Mouse (Mus musculus): ENCODE data around the gene Mid2. TPM values are rescaled to one million over a fixed set of nuclear protein-coding genes. Genes with fewer than 3 reads are reported as not detected.
"Not testable (repeated sequence)": the region's sequence is repeated elsewhere in the genome, so short reads cannot be mapped to it uniquely, and the experiment has no call there.

Mid2 gene
- polyA plus RNA-seq, 1 experiment from 2014 or later: 2.4 TPM

DNA sequence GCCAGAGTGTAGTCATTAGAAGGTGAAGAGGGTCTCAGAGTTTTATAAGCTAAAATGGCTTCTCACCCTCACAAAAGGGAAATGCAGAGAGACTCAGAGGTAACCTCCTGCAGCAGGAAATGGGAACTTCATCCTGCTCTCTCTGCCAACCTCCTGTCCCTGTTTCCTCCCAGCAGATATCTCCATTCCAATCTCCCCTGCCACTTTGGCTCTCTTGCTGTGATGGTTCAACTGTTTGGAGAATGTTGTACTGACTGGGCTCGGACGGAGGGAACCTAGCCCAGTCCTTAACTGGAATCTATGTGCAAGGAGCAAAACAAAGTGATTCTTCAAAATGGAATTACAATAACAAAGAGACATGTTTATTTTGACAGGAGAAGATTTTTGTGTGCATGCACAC, 23.9 kb downstream of the Mid2 start:
- no peak overlapping the region for H3K4me3 ChIP-seq (ENCODE audit: low read depth, low read length)
- H3K9ac ChIP-seq (ENCODE audit: low read length): no peak overlapping the region
- H3K4me1 ChIP-seq (ENCODE audit: control insufficient read depth, insufficient read depth, low read length): no peaks in the 10 kb centered on the region; the same call in 1 of the 2 replicates
- no peak overlapping the region for H3K27ac ChIP-seq (ENCODE audit: low read depth, low read length)
- ATAC-seq (no peak), DNase-seq (ENCODE audit: low spot score) (no peak)
- no peak overlapping the region for H3K4me2 ChIP-seq (ENCODE audit: low read length)
- 0 out of 2 replicates have a peak, but pooled peaks cover 2% of the 10 kb centered on the region for H3K27me3 ChIP-seq (replicated peaks; ENCODE audit: control insufficient read depth, insufficient read depth, low read length)
- 69% methylated on average over 2 of the region's 2 CpGs for WGBS
- H3K9me3 ChIP-seq (replicated peaks; ENCODE audit: control insufficient read depth, low read length): no peaks in the 10 kb centered on the region
- H3K36me3 ChIP-seq (ENCODE audit: control insufficient read depth, insufficient read depth, low read length): no peaks in the 10 kb centered on the region

DNA sequence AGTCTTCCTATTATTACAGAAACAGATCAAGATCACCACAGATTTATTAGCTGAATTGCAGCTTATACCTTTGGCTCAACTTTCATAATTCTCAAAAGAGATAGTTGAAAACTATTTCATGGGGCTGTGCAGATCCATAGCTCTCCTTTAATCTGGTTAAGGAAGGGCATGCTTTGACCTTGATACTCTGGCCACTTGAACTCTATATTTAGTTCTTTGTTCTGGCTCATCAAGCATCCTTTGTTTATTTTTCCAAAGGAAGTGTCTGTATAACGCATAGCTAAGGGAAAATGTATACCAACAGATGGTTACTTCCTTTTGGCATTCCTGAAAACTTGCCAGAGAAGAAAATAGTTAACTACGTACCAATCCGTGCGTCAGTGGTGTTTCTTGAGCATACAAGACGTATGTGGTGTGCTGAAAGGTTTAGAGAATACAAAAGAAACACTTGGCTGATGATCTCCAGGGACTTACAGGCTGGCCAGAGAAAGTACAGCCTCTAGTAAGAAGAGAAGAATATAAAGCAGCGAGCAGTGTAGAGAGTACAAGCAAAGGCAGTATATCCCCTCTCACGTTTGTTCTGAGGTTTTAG, 33.6 kb downstream of the Mid2 start:
- H3K9me3 ChIP-seq (replicated peaks; ENCODE audit: control insufficient read depth, low read length); H3K4me1 ChIP-seq (ENCODE audit: control insufficient read depth, insufficient read depth, low read length); H3K4me3 ChIP-seq (ENCODE audit: low read depth, low read length); H3K4me2 ChIP-seq (ENCODE audit: low read length); H3K9ac ChIP-seq (ENCODE audit: low read length); H3K27me3 ChIP-seq (replicated peaks; ENCODE audit: control insufficient read depth, insufficient read depth, low read length); DNase-seq (ENCODE audit: low spot score); ATAC-seq; H3K27ac ChIP-seq (ENCODE audit: low read depth, low read length); H3K36me3 ChIP-seq (ENCODE audit: control insufficient read depth, insufficient read depth, low read length): not testable (repeated sequence)
- WGBS: 51% methylated on average over 6 of the region's 7 CpGs

DNA sequence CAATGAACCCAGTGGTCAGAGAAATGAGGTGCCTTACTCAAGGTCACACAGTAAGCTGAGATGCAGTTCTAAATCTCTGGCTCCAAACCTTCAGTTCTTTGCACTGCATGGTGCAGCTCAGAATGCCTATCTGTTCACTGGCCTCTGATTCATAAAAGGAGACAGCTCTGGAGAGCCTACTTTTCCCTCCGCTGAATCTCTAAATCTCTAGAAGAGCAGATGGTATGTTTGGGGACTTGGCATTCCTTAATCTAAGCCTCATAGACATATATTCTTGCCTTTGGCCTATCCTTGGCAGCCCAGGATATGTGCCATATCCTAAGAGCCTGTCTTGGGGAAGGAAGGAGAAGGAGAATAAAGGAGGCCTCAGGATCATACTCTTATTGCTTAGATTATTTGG, 38.8 kb downstream of the Mid2 start:
- H3K9ac ChIP-seq (ENCODE audit: low read length): no peak overlapping the region
- DNase-seq (ENCODE audit: low spot score): no peak
- WGBS: 86% methylated on average over 1 of the region's 1 CpGs

DNA sequence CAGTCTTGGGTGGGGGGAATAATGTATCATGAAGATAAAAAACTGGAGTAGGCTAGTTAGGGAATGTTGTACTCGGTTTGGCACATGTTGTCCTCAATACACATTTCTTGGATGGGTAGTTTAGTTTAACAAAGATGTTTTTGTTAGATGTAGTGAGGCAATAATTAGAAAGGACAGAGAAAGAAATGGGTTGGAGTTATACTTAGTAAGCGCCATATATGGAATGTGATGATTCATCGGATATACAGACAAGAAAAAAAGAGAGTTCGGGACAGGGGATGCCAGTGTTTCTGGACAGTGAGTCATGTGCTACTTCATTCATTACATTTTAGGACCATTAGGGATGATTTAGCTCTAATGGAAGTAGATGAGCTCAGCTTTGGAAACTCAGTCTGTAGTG, 41.7 kb downstream of the Mid2 start:
- H3K27ac ChIP-seq (ENCODE audit: low read depth, low read length): no peak overlapping the region
- H3K4me3 ChIP-seq (ENCODE audit: low read depth, low read length): no peak overlapping the region
- H3K27me3 ChIP-seq (replicated peaks; ENCODE audit: control insufficient read depth, insufficient read depth, low read length): no peaks in the 10 kb centered on the region
- no peak overlapping the region for H3K4me2 ChIP-seq (ENCODE audit: low read length)
- DNase-seq (ENCODE audit: low spot score): no peak
- H3K36me3 ChIP-seq (ENCODE audit: control insufficient read depth, insufficient read depth, low read length): no peaks in the 10 kb centered on the region
- H3K9me3 ChIP-seq (replicated peaks; ENCODE audit: control insufficient read depth, low read length): no peaks in the 10 kb centered on the region
- 88% methylated on average over 4 of the region's 4 CpGs for WGBS
- ATAC-seq: no peak
- H3K4me1 ChIP-seq (ENCODE audit: control insufficient read depth, insufficient read depth, low read length): no peaks in the 10 kb centered on the region
- H3K9ac ChIP-seq (ENCODE audit: low read length): no peak overlapping the region

More for the DNA sequence above, 38.8 kb downstream of the Mid2 start:
- H3K4me2 ChIP-seq (ENCODE audit: low read length): no peak overlapping the region
- H3K27ac ChIP-seq (ENCODE audit: low read depth, low read length): no peak overlapping the region
- no peak overlapping the region for H3K4me3 ChIP-seq (ENCODE audit: low read depth, low read length)
- no peaks in the 10 kb centered on the region for H3K27me3 ChIP-seq (replicated peaks; ENCODE audit: control insufficient read depth, insufficient read depth, low read length)
- ATAC-seq: no peak
- no peaks in the 10 kb centered on the region for H3K4me1 ChIP-seq (ENCODE audit: control insufficient read depth, insufficient read depth, low read length)
- H3K36me3 ChIP-seq (ENCODE audit: control insufficient read depth, insufficient read depth, low read length): no peaks in the 10 kb centered on the region
- H3K9me3 ChIP-seq (replicated peaks; ENCODE audit: control insufficient read depth, low read length): no peaks in the 10 kb centered on the region

DNA sequence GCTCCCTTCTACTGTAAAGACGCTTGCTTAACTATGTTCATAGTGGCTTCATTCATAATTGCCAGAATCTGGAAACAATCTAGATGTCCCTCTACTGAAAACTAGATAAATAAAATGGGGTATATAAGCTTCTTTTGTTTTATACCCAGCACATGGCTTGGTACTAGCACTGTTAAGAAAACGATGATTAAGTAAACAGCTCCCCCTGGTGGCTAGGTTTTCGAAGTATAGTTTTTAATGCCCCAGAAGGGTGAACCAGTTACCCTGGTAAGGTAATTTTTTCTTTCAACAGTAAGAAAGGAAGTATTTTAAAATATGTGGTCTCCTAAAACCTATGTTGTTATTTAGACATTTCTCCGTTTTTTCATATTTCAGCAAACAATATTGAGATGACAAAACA, 58.0 kb downstream of the Mid2 start:
- H3K27ac ChIP-seq (ENCODE audit: low read depth, low read length): no peak overlapping the region
- no peak overlapping the region for H3K4me3 ChIP-seq (ENCODE audit: low read depth, low read length)
- no peak overlapping the region for H3K4me2 ChIP-seq (ENCODE audit: low read length)
- DNase-seq (ENCODE audit: low spot score) (peak; percentile 45), ATAC-seq (no peak)
- no peaks in the 10 kb centered on the region for H3K9me3 ChIP-seq (replicated peaks; ENCODE audit: control insufficient read depth, low read length)
- 45% methylated on average over 4 of the region's 4 CpGs for WGBS
- H3K36me3 ChIP-seq (ENCODE audit: control insufficient read depth, insufficient read depth, low read length): no peaks in the 10 kb centered on the region
- no peak overlapping the region for H3K9ac ChIP-seq (ENCODE audit: low read length)
- H3K4me1 ChIP-seq (ENCODE audit: control insufficient read depth, insufficient read depth, low read length): no peaks in the 10 kb centered on the region
- H3K27me3 ChIP-seq (replicated peaks; ENCODE audit: control insufficient read depth, insufficient read depth, low read length): no peaks in the 10 kb centered on the region

DNA sequence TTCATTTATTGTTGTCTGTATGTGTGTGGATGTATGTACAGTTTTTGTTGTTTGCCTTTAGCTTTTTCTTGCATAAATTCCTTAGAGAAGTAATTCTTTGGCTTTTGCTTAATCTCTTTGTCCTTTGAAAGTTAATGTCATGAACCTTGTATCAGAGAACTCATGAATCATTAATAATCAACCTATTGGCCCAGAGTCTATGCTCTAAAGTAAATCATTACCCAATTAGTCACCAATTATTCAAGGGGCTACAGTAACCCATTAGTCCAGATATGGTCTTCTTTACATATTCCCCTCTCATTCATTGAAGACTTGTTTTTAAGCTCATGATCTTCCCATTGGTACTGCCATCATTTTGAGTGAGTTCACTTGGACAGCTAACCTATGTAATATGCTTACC, 74.6 kb downstream of the Mid2 start:
- ATAC-seq: no peak
- Histone ChIP-seq H3K4me1 (ENCODE audit: control insufficient read depth, insufficient read depth, low read length) (no peaks in the 10 kb centered on the region), H3K27ac (ENCODE audit: low read depth, low read length) (no peak overlapping the region), H3K27me3 (replicated peaks; ENCODE audit: control insufficient read depth, insufficient read depth, low read length) (peaks cover 3% of the 10 kb centered on the region; the same call in 1 of the 2 replicates), H3K36me3 (ENCODE audit: control insufficient read depth, insufficient read depth, low read length) (no peaks in the 10 kb centered on the region), H3K4me3 (ENCODE audit: low read depth, low read length) (no peak overlapping the region), H3K9ac (ENCODE audit: low read length) (no peak overlapping the region), H3K4me2 (ENCODE audit: low read length) (no peak overlapping the region), H3K9me3 (replicated peaks; ENCODE audit: control insufficient read depth, low read length) (no peaks in the 10 kb centered on the region)
- DNase-seq (ENCODE audit: low spot score): no peak

DNA sequence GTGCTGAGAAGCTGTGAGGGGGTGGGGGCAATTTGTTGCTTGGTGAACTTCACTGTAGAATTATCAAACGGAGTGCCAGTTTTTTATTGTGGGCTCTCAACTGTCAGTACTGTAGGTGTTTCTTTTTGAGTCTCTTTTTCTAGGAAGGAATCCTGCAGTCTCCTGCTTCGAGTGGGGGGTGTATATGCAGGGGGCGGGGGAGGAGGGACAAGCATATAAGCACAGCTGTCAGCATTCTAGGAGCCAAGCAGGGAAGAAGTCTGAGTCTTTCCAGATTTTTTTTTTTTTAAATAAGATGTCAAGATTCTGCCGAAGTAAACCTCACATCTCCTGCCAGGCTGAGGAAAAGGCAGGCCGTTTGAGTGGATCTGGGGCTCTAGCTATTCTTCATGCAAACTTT, 78.8 kb downstream of the Mid2 start:
- no peak overlapping the region for H3K4me3 ChIP-seq (ENCODE audit: low read depth, low read length)
- ATAC-seq: no peak
- H3K4me1 ChIP-seq (ENCODE audit: control insufficient read depth, insufficient read depth, low read length): no peaks in the 10 kb centered on the region
- no peak overlapping the region for H3K27ac ChIP-seq (ENCODE audit: low read depth, low read length)
- H3K9ac ChIP-seq (ENCODE audit: low read length): no peak overlapping the region
- H3K9me3 ChIP-seq (replicated peaks; ENCODE audit: control insufficient read depth, low read length): no peaks in the 10 kb centered on the region
- 60% methylated on average over 5 of the region's 5 CpGs for WGBS
- no peak for DNase-seq (ENCODE audit: low spot score)
- no peaks in the 10 kb centered on the region for H3K36me3 ChIP-seq (ENCODE audit: control insufficient read depth, insufficient read depth, low read length)
- H3K27me3 ChIP-seq (replicated peaks; ENCODE audit: control insufficient read depth, insufficient read depth, low read length): no peaks in the 10 kb centered on the region
- H3K4me2 ChIP-seq (ENCODE audit: low read length): no peak overlapping the region

DNA sequence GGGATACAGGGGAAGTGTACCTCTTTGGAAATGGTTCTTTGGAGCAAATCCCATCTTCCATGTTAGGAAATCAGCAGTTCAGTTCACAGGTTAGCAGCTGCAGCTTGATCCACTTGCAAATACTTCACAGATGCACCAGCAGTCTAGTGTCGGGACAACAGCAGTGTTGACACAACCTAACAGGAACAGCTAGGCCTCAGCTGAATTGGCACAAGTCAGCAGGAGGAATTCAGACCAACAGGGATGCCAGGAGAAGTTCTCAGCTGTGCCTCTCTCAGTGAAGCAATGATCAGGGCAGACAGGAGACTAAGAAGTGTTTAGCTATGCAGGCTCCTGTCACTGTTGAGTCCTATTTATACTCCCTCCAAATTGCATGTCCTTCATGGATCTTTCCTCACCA, 105.4 kb downstream of the Mid2 start:
- ATAC-seq (no peak), DNase-seq (ENCODE audit: low spot score) (no peak)
- Histone ChIP-seq H3K4me3 (ENCODE audit: low read depth, low read length) (no peak overlapping the region), H3K4me1 (ENCODE audit: control insufficient read depth, insufficient read depth, low read length) (no peaks in the 10 kb centered on the region), H3K9ac (ENCODE audit: low read length) (no peak overlapping the region), H3K27me3 (replicated peaks; ENCODE audit: control insufficient read depth, insufficient read depth, low read length) (no peaks in the 10 kb centered on the region), H3K27ac (ENCODE audit: low read depth, low read length) (no peak overlapping the region), H3K36me3 (ENCODE audit: control insufficient read depth, insufficient read depth, low read length) (no peaks in the 10 kb centered on the region), H3K9me3 (replicated peaks; ENCODE audit: control insufficient read depth, low read length) (no peaks in the 10 kb centered on the region), H3K4me2 (ENCODE audit: low read length) (no peak overlapping the region)
- 79% methylated on average over 1 of the region's 1 CpGs for WGBS

DNA sequence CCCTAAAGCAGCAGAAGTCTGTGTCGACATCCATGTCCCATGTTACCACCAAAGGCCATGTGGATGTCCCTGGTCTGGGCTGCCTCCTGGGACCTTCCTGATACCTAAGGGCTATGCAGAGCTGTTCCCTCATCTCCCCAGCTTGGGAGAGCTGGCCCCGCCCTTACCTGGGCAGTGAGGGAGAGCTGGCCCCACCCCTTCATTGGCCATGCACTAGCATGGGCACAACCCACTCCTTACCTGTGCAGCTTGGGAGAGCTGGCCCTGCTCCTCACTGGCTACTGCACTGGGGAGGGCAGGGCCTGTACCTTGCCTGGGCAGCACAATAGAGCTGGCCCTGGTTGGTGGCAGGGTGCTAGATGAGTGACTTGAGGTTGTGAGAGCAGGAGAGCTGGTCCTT, 140.9 kb downstream of the Mid2 start:
- H3K36me3 ChIP-seq (ENCODE audit: control insufficient read depth, insufficient read depth, low read length): no peaks in the 10 kb centered on the region
- ATAC-seq: no peak
- WGBS: 79% methylated on average over 2 of the region's 2 CpGs

More for the DNA sequence above, 140.9 kb downstream of the Mid2 start:
- H3K27ac ChIP-seq (ENCODE audit: low read depth, low read length): no peak overlapping the region
- no peak overlapping the region for H3K9ac ChIP-seq (ENCODE audit: low read length)
- no peaks in the 10 kb centered on the region for H3K9me3 ChIP-seq (replicated peaks; ENCODE audit: control insufficient read depth, low read length)
- no peak for DNase-seq (ENCODE audit: low spot score)
- no peak overlapping the region for H3K4me2 ChIP-seq (ENCODE audit: low read length)
- H3K27me3 ChIP-seq (replicated peaks; ENCODE audit: control insufficient read depth, insufficient read depth, low read length): no peaks in the 10 kb centered on the region; the same call in 1 of the 2 replicates
- H3K4me1 ChIP-seq (ENCODE audit: control insufficient read depth, insufficient read depth, low read length): no peaks in the 10 kb centered on the region
- H3K4me3 ChIP-seq (ENCODE audit: low read depth, low read length): no peak overlapping the region
